Mouse (Mus musculus): ENCODE data around the gene Narfl.

GRCm38 (mm10) chr17:25809606-25810340 lies 36.2 kb downstream of the Narfl start:
- no peak for TF ChIP-seq POLR2A (IDR thresholded peaks at IDR 0.05; ENCODE audit: borderline replicate concordance, extremely low read depth, low read depth, low read length)
- TF ChIP-seq CTCF (IDR thresholded peaks at IDR 0.05; ENCODE audit: insufficient read depth, low read length) = no peak

Data from lung, adult 2 months (tissue).